Mouse (Mus musculus) brain, embryonic 14.5 days (tissue): ENCODE data around the gene Zfr2.

Source experiments
- CTCF ChIP-seq: fragments of 200-500 bp; IDR thresholded peaks from 2 replicates; pipeline ENCODE4 v1.5.1; 2012; ENCODE audit warnings: inconsistent platforms, mild to moderate bottlenecking, moderate library complexity, borderline replicate concordance; ENCODE audit not compliant: insufficient read depth, insufficient read length; ENCODE audit errors: extremely low read depth
- POLR2A ChIP-seq: fragments of 200-500 bp; IDR thresholded peaks from 2 replicates; pipeline ENCODE4 v1.6.1; 2012; ENCODE audit warnings: mild to moderate bottlenecking, inconsistent platforms, borderline replicate concordance; ENCODE audit not compliant: poor library complexity, insufficient read depth, insufficient read length, severe bottlenecking; ENCODE audit errors: extremely low read depth

DNA sequence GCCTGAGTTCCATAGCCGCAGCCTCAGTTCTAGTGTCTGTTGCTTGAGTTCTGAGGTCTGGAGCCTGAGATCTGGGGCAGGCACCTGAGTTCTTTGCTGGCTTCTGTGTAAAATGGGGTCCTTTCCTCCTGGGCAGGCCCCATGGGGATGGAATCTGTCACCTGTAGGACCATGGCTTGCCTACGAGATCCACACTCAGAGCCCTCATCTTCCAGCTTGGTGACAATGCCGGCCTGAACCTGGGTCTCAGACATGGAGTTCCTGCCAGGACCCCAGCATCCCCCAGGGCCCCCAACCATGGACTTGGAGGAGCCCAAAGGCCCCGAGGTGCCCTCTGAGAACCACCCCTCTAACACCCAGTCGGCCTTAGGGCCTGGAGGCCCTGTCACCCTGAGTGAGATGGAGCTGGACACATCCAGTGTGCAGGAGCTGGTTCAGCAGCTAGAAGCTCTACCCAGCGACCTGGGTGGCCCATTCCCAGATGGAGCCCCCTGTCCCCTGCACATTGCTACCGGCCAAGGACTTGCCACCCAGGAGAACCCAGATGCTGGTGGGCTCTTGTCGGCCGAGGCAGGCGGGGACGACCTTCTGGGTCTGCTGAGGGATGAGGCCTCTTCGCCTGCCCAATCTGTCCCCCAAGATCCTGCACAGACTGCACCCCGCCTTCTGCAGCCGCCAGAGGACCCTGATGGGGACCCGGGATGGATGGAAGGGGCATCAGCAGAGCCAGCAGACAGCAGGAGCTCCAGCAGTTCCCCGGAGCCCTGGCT, 35.9 kb downstream of the Zfr2 start:
- TF ChIP-seq CTCF: no peak
- TF ChIP-seq POLR2A: no peak
